Mouse (Mus musculus): ENCODE data around the gene Pibf1. TPM values are rescaled to one million over a fixed set of nuclear protein-coding genes. Genes with fewer than 3 reads are reported as not detected.

Pibf1 gene
- total and polyA plus RNA-seq, 3 experiments: 8.4 to 11.0 TPM; not detected in 1

DNA sequence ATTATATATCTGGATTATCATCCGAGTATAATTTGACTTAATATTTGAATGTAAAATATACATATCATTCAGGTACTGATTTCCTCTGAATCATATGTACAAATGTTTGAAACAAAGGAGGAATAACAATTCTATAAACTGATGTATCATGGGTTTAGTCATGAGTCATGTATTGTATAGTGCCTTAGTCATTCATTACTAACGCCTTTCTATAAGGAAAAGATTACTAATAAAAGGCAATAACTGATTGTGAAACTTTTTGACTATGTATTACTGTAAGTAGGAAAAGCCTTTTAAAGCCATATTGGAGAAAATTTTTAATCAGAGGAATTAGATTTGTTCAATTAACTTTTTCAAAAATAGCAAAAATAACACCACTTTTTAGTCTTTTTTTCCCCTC is 106.6 kb downstream of the Pibf1 start:
- H3K9me3 ChIP-seq (replicated peaks; ENCODE audit: insufficient read depth, low read length): no peaks in the 10 kb centered on the region
- H3K27ac ChIP-seq (ENCODE audit: control insufficient read depth, low read depth, low read length): no peak overlapping the region
- no peaks in the 10 kb centered on the region for H3K4me1 ChIP-seq (ENCODE audit: control insufficient read depth in 1 of 2, insufficient read depth in 2 of 2, low read length in 2 of 2)
- no peak overlapping the region for H3K9ac ChIP-seq (ENCODE audit: control insufficient read depth, low read depth, low read length, poor library complexity, severe bottlenecking)
- H3K79me2 ChIP-seq (ENCODE audit: control insufficient read depth, insufficient read depth, low read length, poor library complexity): no peaks in the 10 kb centered on the region
- no peak overlapping the region for H3K4me3 ChIP-seq (ENCODE audit: control insufficient read depth in 1 of 2, insufficient read depth in 1 of 2, low read depth in 2 of 2, low read length in 2 of 2)
- H3K27me3 ChIP-seq (ENCODE audit: control insufficient read depth in 1 of 2, insufficient read depth in 2 of 2, low read length in 2 of 2): no peaks in the 10 kb centered on the region
- TF ChIP-seq EP300 (IDR thresholded peaks at IDR 0.05; ENCODE audit: low read depth in 1 of 2, low read length in 2 of 2): no peak
- no peak for TF ChIP-seq MAX (IDR thresholded peaks at IDR 0.05; ENCODE audit: low read length)
- no peak for TF ChIP-seq MEF2A (IDR thresholded peaks at IDR 0.05; ENCODE audit: extremely low read depth, insufficient replicate concordance, low read depth, low read length, poor library complexity, severe bottlenecking)
- no peaks in the 10 kb centered on the region; a peak in 1 of 4 replicates for H3K36me3 ChIP-seq (ENCODE audit: control insufficient read depth in 1 of 2, insufficient read depth in 2 of 2, low read length in 2 of 2)
- no peak for DNase-seq (ENCODE audit: low read depth, low spot score)

GRCm38 (mm10) chr14:99206591-99206990 is 107.4 kb downstream of the Pibf1 start:
- Histone ChIP-seq H3K4me1 (ENCODE audit: control insufficient read depth in 1 of 2, insufficient read depth in 2 of 2, low read length in 2 of 2) (no peaks in the 10 kb centered on the region), H3K9me3 (replicated peaks; ENCODE audit: insufficient read depth, low read length) (no peaks in the 10 kb centered on the region)
- no peak for TF ChIP-seq MYB (IDR thresholded peaks at IDR 0.05; ENCODE audit: low read depth, low read length)

DNA sequence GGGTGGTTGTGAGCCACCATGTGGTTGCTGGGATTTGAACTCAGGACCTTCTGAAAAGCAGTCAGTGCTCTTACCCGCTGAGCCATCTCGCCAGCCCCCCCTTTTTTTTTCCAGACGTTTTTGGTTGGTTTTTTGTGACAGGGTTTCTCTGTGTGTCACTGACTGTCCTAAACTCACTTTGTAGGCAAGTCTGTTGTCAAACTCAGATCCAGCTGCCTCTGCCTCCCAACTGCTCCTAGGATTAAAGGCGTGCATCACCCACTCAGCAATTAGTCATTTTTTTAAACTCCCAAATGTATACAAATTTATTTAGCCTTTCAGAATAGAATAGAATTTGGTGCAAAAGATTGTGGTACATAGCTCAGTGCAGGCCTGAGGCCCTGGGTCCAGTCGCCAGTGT is 111.2 kb downstream of the Pibf1 start:
- no peak overlapping the region for H3K9ac ChIP-seq (ENCODE audit: control insufficient read depth, low read depth, low read length, poor library complexity, severe bottlenecking)
- peaks cover 0 to 2% of the 10 kb centered on the region in 2 experiments; a peak in 2 of 4 replicates for H3K36me3 ChIP-seq (ENCODE audit: control insufficient read depth in 1 of 2, insufficient read depth in 2 of 2, low read length in 2 of 2)
- no peak overlapping the region for H3K4me3 ChIP-seq (ENCODE audit: control insufficient read depth in 1 of 2, insufficient read depth in 1 of 2, low read depth in 2 of 2, low read length in 2 of 2)
- H3K27me3 ChIP-seq (ENCODE audit: control insufficient read depth in 1 of 2, insufficient read depth in 2 of 2, low read length in 2 of 2): no peaks in the 10 kb centered on the region
- TF ChIP-seq BHLHE40 (IDR thresholded peaks at IDR 0.05; ENCODE audit: borderline replicate concordance, low read depth, low read length): no peak
- TF ChIP-seq CHD2 (IDR thresholded peaks at IDR 0.05; ENCODE audit: low read length): no peak
- no peak for TF ChIP-seq USF2 (IDR thresholded peaks at IDR 0.05; ENCODE audit: borderline replicate concordance in 1 of 2, insufficient read depth in 1 of 2, low read depth in 1 of 2, low read length in 2 of 2)
- no peak for TF ChIP-seq SMC3 (IDR thresholded peaks at IDR 0.05; ENCODE audit: low read depth, low read length)
- TF ChIP-seq POLR2A (IDR thresholded peaks at IDR 0.05; ENCODE audit: control insufficient read depth in 1 of 2, insufficient read depth in 1 of 2, low read depth in 1 of 2, low read length in 2 of 2, poor library complexity in 1 of 2): no peak
- no peak for TF ChIP-seq GABPA (IDR thresholded peaks at IDR 0.05; ENCODE audit: low read depth, low read length)
- no peak for TF ChIP-seq TAL1 (IDR thresholded peaks at IDR 0.05; ENCODE audit: low read length)
- TF ChIP-seq MAX (IDR thresholded peaks at IDR 0.05; ENCODE audit: low read length): no peak
- TF ChIP-seq CHD1 (IDR thresholded peaks at IDR 0.05; ENCODE audit: low read depth, low read length): no peak
- no peak for TF ChIP-seq ZMIZ1 (IDR thresholded peaks at IDR 0.05; ENCODE audit: low read depth, low read length)
- TF ChIP-seq ELF1 (IDR thresholded peaks at IDR 0.05; ENCODE audit: low read depth, low read length): no peak
- TF ChIP-seq USF1 (IDR thresholded peaks at IDR 0.05; ENCODE audit: low read depth, low read length): no peak
- no peak for TF ChIP-seq MYB (IDR thresholded peaks at IDR 0.05; ENCODE audit: low read depth, low read length)
- no peaks in the 10 kb centered on the region for H3K4me1 ChIP-seq (ENCODE audit: control insufficient read depth in 1 of 2, insufficient read depth in 2 of 2, low read length in 2 of 2)
- DNase-seq (ENCODE audit: low read depth, low spot score): no peak
- no peaks in the 10 kb centered on the region for H3K79me2 ChIP-seq (ENCODE audit: control insufficient read depth, insufficient read depth, low read length, poor library complexity)
- H3K27ac ChIP-seq (ENCODE audit: control insufficient read depth, low read depth, low read length): no peak overlapping the region
- H3K9me3 ChIP-seq (replicated peaks; ENCODE audit: insufficient read depth, low read length): no peaks in the 10 kb centered on the region

More at GRCm38 (mm10) chr14:99206591-99206990, 107.4 kb downstream of the Pibf1 start:
- no peak for DNase-seq (ENCODE audit: low read depth, low spot score)
- Histone ChIP-seq H3K27ac (ENCODE audit: control insufficient read depth, low read depth, low read length) (no peak overlapping the region), H3K4me3 (ENCODE audit: control insufficient read depth in 1 of 2, insufficient read depth in 1 of 2, low read depth in 2 of 2, low read length in 2 of 2) (no peak overlapping the region), H3K36me3 (ENCODE audit: control insufficient read depth in 1 of 2, insufficient read depth in 2 of 2, low read length in 2 of 2) (no peaks in the 10 kb centered on the region; a peak in 1 of 4 replicates), H3K79me2 (ENCODE audit: control insufficient read depth, insufficient read depth, low read length, poor library complexity) (no peaks in the 10 kb centered on the region), H3K9ac (ENCODE audit: control insufficient read depth, low read depth, low read length, poor library complexity, severe bottlenecking) (no peak overlapping the region), H3K27me3 (ENCODE audit: control insufficient read depth in 1 of 2, insufficient read depth in 2 of 2, low read length in 2 of 2) (no peaks in the 10 kb centered on the region)
